Mouse (Mus musculus) heart, embryonic 12.5 days (tissue): ENCODE measurements around the gene Uqcr11. TPM values are rescaled to one million over a fixed set of nuclear protein-coding genes. Genes with fewer than 3 reads are reported as not detected.
A peak's percentile ranks its signal among the peaks of the same experiment; 100 is the strongest.

Experiments
- ATAC-seq: fragments of 200-750 bp; cut with Nextera tagmentation; 2 replicates; pipeline ENCODE4 v1.8.0; 2017; ENCODE audit warnings: moderate TSS enrichment, moderate library complexity; ENCODE audit not compliant: insufficient number of reproducible peaks, low FRiP score
- H3K27ac ChIP-seq: fragments of 300-500 bp; sonication (generic); 2 replicates; pipeline ENCODE4 v1.5.1; 2016; ENCODE audit warnings: mild to moderate bottlenecking, moderate library complexity; ENCODE audit not compliant: poor library complexity, severe bottlenecking
- H3K27me3 ChIP-seq: fragments of 300-500 bp; sonication (generic); replicated peaks from 2 replicates; pipeline ENCODE4 v1.6.1; 2016; ENCODE audit warnings: mild to moderate bottlenecking, moderate library complexity
- H3K36me3 ChIP-seq: fragments of 300-500 bp; sonication (generic); 2 replicates; pipeline ENCODE4 v1.6.1; 2016; ENCODE audit warnings: mild to moderate bottlenecking, moderate library complexity
- H3K4me1 ChIP-seq: fragments of 300-500 bp; sonication (generic); replicated peaks from 2 replicates; pipeline ENCODE4 v1.6.1; 2016; ENCODE audit warnings: mild to moderate bottlenecking
- H3K4me2 ChIP-seq: fragments of 300-500 bp; sonication (generic); 2 replicates; pipeline ENCODE4 v1.6.1; 2016; ENCODE audit warnings: mild to moderate bottlenecking, moderate library complexity
- H3K4me3 ChIP-seq: fragments of 300-500 bp; sonication (generic); 2 replicates; pipeline ENCODE4 v1.5.1; 2016; ENCODE audit warnings: mild to moderate bottlenecking
- H3K9ac ChIP-seq: fragments of 300-500 bp; sonication (generic); 2 replicates; pipeline ENCODE4 v1.6.1; 2016; ENCODE audit warnings: mild to moderate bottlenecking, moderate library complexity
- H3K9me3 ChIP-seq: fragments of 300-500 bp; sonication (generic); replicated peaks from 2 replicates; pipeline ENCODE4 v1.6.1; 2016; ENCODE audit warnings: mild to moderate bottlenecking, moderate library complexity
- WGBS: fragments of 180-500 bp; shearing (Covaris S2); methylation state at CpG from one replicate; pipeline ENCODE4 v1.1.7; 2016; 5-methylcytosine and 5-hydroxymethylcytosine counted together
- polyA plus RNA-seq: library from polyadenylated mRNA; unstranded; fragments of >200 nt; fragmentation: Nextera tagmentation; extraction: Ambion mirVana; gene quantifications from 2 replicates; pipeline ENCODE4 v1.2.1, GENCODE M21; 2016

Gene Uqcr11
- polyA plus RNA-seq, 1 experiment from 2014 or later, result 1,026 TPM

- Histone ChIP-seq H3K9me3 (peaks cover 5% of the 10 kb centered on the region), H3K4me3 (no peak overlapping the region), H3K27ac (no peak overlapping the region), H3K4me2 (no peak overlapping the region), H3K36me3 (no peaks in the 10 kb centered on the region), H3K9ac (no peak overlapping the region), H3K4me1 (peaks cover 3% of the 10 kb centered on the region; the same call in 1 of the 2 replicates), H3K27me3 (peaks cover 54% of the 10 kb centered on the region)
- WGBS, result 72% methylated on average over 21 of the region's 21 CpGs
- no peak for ATAC-seq
Measured at GRCm38 (mm10) chr10:80369995-80370747, 36.5 kb downstream of the Uqcr11 start.

- H3K9me3 ChIP-seq, result peaks cover 5% of the 10 kb centered on the region
- H3K27me3 ChIP-seq, result peaks cover 70% of the 10 kb centered on the region
- H3K27ac ChIP-seq, result no peak overlapping the region
- H3K4me1 ChIP-seq, result peaks cover 3% of the 10 kb centered on the region; the same call in 1 of the 2 replicates
- no peaks in the 10 kb centered on the region for H3K36me3 ChIP-seq
- ATAC-seq, result no peak
- H3K4me3 ChIP-seq, result no peak overlapping the region
- WGBS, result 80% methylated on average over 6 of the region's 6 CpGs
- H3K4me2 ChIP-seq, result no peak overlapping the region
- no peak overlapping the region for H3K9ac ChIP-seq
Measured at GRCm38 (mm10) chr10:80368392-80368791, 38.2 kb downstream of the Uqcr11 start.

DNA sequence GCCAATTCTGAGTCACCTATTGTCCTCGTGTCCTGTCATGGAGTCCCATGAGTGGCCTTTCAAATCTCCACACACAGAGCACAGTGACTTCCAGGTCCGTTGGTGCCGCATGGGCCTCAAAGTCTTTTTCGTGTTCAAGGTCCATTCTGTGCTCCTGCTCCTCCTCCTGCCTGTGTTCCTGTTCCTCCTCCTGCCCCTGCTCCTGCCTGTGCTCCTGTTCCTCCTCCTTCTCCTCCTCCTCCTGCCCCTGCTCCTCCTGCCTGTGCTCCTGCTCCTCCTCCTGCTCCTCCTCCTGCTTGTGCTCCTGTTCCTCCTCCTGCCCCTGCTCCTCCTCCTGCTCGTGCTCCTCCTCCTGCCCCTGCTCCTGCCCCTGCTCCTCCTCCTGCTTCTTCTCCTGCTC, 38.7 kb downstream of the Uqcr11 start:
- Histone ChIP-seq H3K27ac (no peak overlapping the region), H3K27me3 (peaks cover 69% of the 10 kb centered on the region), H3K4me2 (no peak overlapping the region), H3K4me1 (peaks cover 3% of the 10 kb centered on the region; the same call in 1 of the 2 replicates), H3K9me3 (peaks cover 5% of the 10 kb centered on the region), H3K9ac (no peak overlapping the region), H3K4me3 (no peak overlapping the region), H3K36me3 (no peaks in the 10 kb centered on the region)
- WGBS, result 52% methylated on average over 5 of the region's 5 CpGs
- ATAC-seq, result no peak

- no peak for ATAC-seq
- WGBS, result 63% methylated on average over 6 of the region's 6 CpGs
- H3K4me2 ChIP-seq, result no peak overlapping the region
- peaks cover 73% of the 10 kb centered on the region for H3K27me3 ChIP-seq
- no peak overlapping the region for H3K4me3 ChIP-seq
- H3K9me3 ChIP-seq, result peaks cover 9% of the 10 kb centered on the region
- H3K36me3 ChIP-seq, result no peaks in the 10 kb centered on the region
- no peak overlapping the region for H3K9ac ChIP-seq
- H3K4me1 ChIP-seq, result no peaks in the 10 kb centered on the region
- H3K27ac ChIP-seq, result no peak overlapping the region
Measured at GRCm38 (mm10) chr10:80365736-80366135, 40.9 kb downstream of the Uqcr11 start.

DNA sequence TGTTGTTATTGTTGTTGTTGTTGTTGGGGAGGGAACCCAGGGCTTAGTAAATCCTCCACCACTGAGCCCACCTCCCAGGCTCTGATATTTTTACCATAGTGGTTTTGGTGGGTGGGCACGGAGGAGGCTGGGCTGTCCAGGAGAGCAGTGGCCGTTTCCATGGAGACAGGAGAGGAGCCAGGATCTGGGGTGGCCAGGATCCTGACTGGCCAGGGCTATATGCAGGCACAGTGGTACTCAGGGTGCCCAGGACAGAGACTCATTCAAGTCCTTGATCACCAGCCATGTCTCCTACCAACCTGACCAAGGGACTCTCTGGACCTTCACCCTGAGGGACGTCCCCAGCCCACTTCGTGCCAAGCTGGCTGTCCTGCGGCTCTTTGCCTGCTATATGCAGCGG, 42.9 kb downstream of the Uqcr11 start:
- Histone ChIP-seq H3K4me2 (no peak overlapping the region), H3K36me3 (no peaks in the 10 kb centered on the region), H3K27ac (no peak overlapping the region), H3K4me1 (no peaks in the 10 kb centered on the region), H3K9me3 (peaks cover 9% of the 10 kb centered on the region), H3K4me3 (no peak overlapping the region), H3K27me3 (peaks cover 85% of the 10 kb centered on the region), H3K9ac (no peak overlapping the region)
- WGBS, result 55% methylated on average over 6 of the region's 6 CpGs
- ATAC-seq, result peak; percentile 27

DNA sequence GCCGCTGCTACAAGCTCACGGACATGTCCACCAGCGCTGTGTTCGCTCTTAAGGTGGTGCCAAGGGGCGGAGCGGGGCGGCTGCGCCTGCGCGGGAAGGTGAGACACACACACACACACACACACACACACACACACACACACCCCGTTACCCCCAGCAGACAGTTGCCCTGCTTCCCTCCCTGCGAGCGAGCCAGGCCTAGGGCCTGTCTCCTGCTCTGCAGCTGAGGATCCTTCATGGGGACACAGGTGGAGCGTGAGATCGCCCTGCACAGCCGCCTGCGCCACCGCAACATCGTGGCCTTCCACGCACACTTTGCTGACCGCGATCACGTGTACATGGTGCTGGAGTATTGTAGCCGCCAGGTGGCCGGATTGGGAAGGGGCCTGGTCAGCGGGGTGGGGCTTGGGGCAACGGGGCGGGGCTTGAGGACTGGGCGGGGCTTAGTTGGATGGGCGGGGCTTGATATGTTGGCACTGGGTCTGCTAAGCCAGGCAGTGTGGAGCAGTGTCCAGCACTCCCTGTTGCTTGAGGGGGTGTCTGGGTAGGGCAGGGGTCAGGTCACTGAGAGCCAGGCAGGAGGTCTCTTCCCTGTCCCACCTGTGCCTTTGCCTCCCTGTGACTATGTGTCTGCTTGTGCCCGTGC, 48.5 kb downstream of the Uqcr11 start:
- H3K36me3 ChIP-seq, result no peaks in the 10 kb centered on the region
- H3K4me3 ChIP-seq, result peak overlapping the region; percentile 18
- H3K9me3 ChIP-seq, result 0 out of 2 replicates have a peak, but pooled peaks cover 4% of the 10 kb centered on the region
- H3K4me2 ChIP-seq, result peak overlapping the region; percentile 52
- peak; percentile 34; the same call in 1 of the 2 replicates for ATAC-seq
- no peak overlapping the region for H3K9ac ChIP-seq
- peaks cover 89% of the 10 kb centered on the region for H3K27me3 ChIP-seq
- peaks cover 17% of the 10 kb centered on the region for H3K4me1 ChIP-seq
- 7% methylated on average over 31 of the region's 31 CpGs for WGBS
- H3K27ac ChIP-seq, result no peak overlapping the region

DNA sequence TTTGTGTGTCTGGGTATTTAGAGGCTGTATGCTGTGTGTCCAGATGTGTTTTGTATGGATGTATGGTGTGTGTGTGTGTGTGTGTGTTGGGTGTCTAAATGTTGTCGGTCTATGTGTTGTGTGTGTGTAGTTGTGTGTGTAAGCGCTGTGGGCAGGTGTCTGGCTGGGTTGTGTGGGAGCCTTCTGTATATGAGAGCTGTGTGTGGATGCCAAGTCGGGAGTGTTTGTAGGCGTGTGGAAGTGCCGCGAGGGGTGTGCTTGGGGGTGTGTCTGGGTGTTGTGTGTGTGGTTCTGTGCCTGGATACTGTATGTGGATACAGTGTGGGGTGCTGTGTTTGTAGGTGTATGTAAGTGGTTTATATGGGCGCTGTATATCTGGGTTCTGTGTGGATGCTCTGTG, 49.3 kb downstream of the Uqcr11 start:
- no peak overlapping the region for H3K4me3 ChIP-seq
- H3K27ac ChIP-seq, result no peak overlapping the region
- no peaks in the 10 kb centered on the region for H3K36me3 ChIP-seq
- no peak for ATAC-seq
- peaks cover 92% of the 10 kb centered on the region for H3K27me3 ChIP-seq
- WGBS, result 28% methylated on average over 7 of the region's 7 CpGs
- H3K9me3 ChIP-seq, result 0 out of 2 replicates have a peak, but pooled peaks cover under 1% of the 10 kb centered on the region
- H3K9ac ChIP-seq, result no peak overlapping the region
- H3K4me1 ChIP-seq, result peaks cover 24% of the 10 kb centered on the region
- no peak overlapping the region for H3K4me2 ChIP-seq

DNA sequence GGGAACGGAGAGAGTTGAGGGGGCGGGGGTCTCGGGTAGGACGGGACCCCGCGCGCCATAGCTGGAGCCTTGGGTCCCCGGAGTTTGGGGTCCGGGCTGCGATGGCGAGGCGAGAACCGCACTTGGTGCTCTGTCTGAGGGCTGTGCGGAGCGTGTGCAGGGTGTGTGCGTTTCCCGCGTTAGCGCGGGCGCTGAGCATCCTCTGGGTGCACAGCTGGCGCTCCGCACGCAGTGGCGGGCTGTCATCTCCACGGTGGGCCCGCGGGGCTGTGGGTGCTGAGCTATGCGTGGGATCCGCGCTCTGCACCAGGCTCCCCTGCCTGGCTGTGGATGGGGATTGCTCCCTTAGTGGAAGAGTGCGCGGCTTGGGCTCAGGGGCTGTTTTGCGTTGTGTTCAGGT, 49.9 kb downstream of the Uqcr11 start:
- 4% methylated on average over 34 of the region's 34 CpGs for WGBS
- peaks cover 24% of the 10 kb centered on the region for H3K4me1 ChIP-seq
- peak overlapping the region; percentile 34 for H3K4me3 ChIP-seq
- peaks cover 98% of the 10 kb centered on the region for H3K27me3 ChIP-seq
- no peak for ATAC-seq
- peak overlapping the region; percentile 54 for H3K4me2 ChIP-seq
- no peaks in the 10 kb centered on the region for H3K9me3 ChIP-seq
- H3K9ac ChIP-seq, result no peak overlapping the region; the same call in 1 of the 2 replicates
- H3K36me3 ChIP-seq, result no peaks in the 10 kb centered on the region
- H3K27ac ChIP-seq, result no peak overlapping the region

DNA sequence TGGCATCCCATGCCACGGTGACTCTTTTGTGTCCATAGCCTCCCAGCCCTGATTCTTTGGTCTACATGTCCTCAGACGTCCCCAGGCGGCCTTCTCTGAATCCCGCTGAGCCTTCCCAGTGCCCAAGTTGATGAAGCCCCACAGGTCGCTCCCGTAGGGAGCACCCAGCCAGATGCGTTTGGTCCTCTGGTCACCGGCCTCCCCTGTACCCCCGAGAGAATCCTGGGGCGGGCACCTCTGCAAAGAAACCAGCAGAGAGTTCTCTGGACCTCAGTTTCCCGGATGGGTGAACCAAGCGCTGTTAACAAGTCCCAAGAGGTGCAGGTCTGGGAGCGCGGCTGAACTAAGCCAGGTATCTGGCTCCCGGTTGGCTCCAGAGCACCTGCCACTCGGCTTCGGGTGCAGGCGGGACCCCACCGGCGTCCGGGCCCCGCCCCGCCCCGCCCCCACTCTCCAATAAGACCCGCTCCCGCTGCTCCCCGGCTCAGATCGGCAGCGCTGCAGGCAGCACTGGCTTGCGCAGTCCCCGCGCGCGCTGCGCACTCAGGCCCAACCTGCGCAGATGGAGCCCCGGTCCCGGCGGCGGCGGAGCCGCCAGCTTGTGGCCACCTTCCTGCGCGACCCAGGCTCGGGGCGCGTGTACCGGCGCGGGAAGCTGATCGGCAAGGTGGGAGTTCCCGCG, 50.5 kb downstream of the Uqcr11 start, which contains the start of gene Plk5:
Gene Plk5, plus strand, starts transcription at position 459 of the 682 bp plus-strand sequence.
- Histone ChIP-seq H3K36me3 (no peaks in the 10 kb centered on the region), H3K9me3 (no peaks in the 10 kb centered on the region), H3K4me1 (peaks cover 24% of the 10 kb centered on the region), H3K27me3 (peaks cover 100% of the 10 kb centered on the region), H3K9ac (no peak within 1 kb of the TSS; the same call in 1 of the 2 replicates), H3K4me3 (peak within 1 kb of the TSS; percentile 34), H3K27ac (no peak within 1 kb of the TSS), H3K4me2 (peak within 1 kb of the TSS; percentile 54)
- WGBS, result 2% methylated on average over 53 of the region's 53 CpGs
- ATAC-seq, result no peak

DNA sequence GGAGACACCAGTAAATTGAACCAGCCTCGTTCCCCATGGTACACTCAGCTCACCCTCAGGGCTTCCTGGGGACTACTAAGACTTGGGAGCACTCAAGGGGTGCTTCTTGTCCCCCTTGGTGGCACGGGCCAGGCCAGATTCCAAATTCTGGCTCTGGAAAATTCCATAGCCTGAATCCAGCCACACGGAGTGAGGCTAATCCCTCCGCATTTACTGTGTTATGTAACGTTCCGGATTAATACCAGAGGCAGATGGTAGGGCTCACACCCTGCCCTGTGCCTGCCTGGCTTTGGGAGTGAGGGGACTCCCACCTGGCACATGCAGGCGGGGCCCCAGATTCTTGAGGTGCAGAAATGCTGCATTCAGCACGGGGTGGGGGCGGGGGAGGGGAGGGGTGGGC, 51.2 kb downstream of the Uqcr11 start:
- Histone ChIP-seq H3K27ac (no peak overlapping the region), H3K4me3 (no peak overlapping the region), H3K9ac (no peak overlapping the region), H3K4me2 (no peak overlapping the region), H3K36me3 (no peaks in the 10 kb centered on the region), H3K9me3 (no peaks in the 10 kb centered on the region), H3K27me3 (peaks cover 100% of the 10 kb centered on the region), H3K4me1 (peaks cover 24% of the 10 kb centered on the region)
- WGBS, result 10% methylated on average over 9 of the region's 9 CpGs
- ATAC-seq, result no peak
